Mouse (Mus musculus): Measurements from ENCODE around the gene Birc6. TPM values are rescaled to one million over a fixed set of nuclear protein-coding genes. Genes with fewer than 3 reads are reported as not detected.

The Birc6 gene
- total and polyA plus RNA-seq, 2 experiments from 2014 or later, result 96.6 to 137 TPM

DNA sequence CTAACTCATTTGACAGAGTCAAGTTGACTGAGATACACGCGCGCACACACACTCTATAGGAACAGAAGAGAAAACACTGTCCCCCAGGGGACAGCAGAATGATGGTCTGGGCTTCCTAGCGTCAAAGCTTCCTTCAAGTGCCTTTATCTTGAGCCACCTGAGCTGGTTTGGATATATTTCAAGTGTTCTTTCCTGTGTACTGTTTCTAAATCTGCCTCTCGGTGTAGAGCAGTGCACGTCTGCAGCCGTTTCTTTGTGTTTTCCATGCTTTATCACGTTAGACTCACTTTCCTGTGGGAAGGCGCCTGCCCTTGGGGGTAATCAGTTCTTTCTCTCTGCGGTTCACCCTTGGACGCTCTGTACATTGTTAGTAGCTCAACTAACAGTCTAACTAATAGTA lies 207.3 kb downstream of the Birc6 start:
- H3K27me3 ChIP-seq (ENCODE audit: insufficient read depth, low read length), result no peaks in the 10 kb centered on the region
- no peak overlapping the region for H3K9ac ChIP-seq (replicated peaks; ENCODE audit: low read length)
- WGBS, result 90% methylated on average over 11 of the region's 11 CpGs
- ATAC-seq (no peak), DNase-seq (ENCODE audit: low spot score) (no peak)
- H3K36me3 ChIP-seq (ENCODE audit: insufficient read depth, low read length), result no peaks in the 10 kb centered on the region
- no peak overlapping the region for H3K4me3 ChIP-seq (ENCODE audit: low read length)
- no peak for TF ChIP-seq CTCF (IDR thresholded peaks at IDR 0.05; ENCODE audit: low read depth)
- H3K4me1 ChIP-seq (ENCODE audit: insufficient read depth, low read length), result no peaks in the 10 kb centered on the region
- H3K27ac ChIP-seq, result no peak overlapping the region
- H3K9me3 ChIP-seq (ENCODE audit: low read length), result no peaks in the 10 kb centered on the region
- no peak overlapping the region for H3K4me2 ChIP-seq (ENCODE audit: low read depth, low read length)

DNA sequence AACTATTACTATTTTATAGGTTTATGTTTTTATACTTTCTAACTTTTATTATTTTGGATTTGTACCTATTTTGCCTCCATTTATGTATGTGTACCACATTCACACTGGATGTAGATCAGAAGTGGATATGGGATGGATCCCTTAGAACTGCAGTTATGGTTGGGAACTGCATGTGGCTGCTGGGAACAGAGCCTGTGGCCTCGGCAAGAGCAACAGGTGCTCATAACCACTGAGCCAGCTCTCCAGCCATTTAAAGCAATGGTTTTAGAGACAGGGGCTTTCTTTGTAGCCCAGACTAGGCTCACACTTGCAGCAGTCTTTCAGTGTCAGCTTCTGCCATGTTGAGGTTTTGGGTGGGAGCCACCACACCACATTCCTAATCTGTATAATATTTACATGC lies 221.6 kb downstream of the Birc6 start:
- no peak for TF ChIP-seq CTCF (IDR thresholded peaks at IDR 0.05; ENCODE audit: low read depth)

DNA sequence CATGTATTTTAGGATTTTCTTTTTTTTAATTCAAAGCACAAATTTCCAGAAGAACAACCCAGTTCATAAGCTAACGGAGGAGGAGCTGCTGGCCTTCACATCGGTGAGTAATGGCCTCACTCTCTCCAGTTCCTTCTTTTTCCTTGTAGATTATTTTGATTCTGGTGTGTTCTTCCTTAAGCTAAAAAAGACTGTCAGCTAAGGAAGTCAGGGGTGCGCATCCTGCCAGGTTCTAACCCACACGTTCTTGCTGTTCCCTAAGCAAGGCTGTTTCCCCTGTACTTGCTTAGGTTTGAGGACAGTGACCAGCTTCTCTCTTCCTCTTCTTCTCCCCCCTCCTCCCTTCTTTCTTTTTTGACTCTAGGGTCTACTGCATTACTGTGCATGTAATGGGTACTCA lies 222.9 kb downstream of the Birc6 start:
- Histone ChIP-seq H3K4me2 (ENCODE audit: low read depth, low read length) (no peak overlapping the region), H3K36me3 (ENCODE audit: insufficient read depth, low read length) (no peaks in the 10 kb centered on the region; the same call in 1 of the 2 replicates), H3K4me3 (ENCODE audit: low read length) (no peak overlapping the region), H3K9me3 (ENCODE audit: low read length) (no peaks in the 10 kb centered on the region), H3K9ac (replicated peaks; ENCODE audit: low read length) (no peak overlapping the region), H3K27ac (no peak overlapping the region), H3K27me3 (ENCODE audit: insufficient read depth, low read length) (no peaks in the 10 kb centered on the region), H3K4me1 (ENCODE audit: insufficient read depth, low read length) (no peaks in the 10 kb centered on the region)
- ATAC-seq, result no peak
- no peak for TF ChIP-seq CTCF (IDR thresholded peaks at IDR 0.05; ENCODE audit: low read depth)
- 86% methylated on average over 4 of the region's 4 CpGs for WGBS
- no peak for DNase-seq (ENCODE audit: low spot score)

More for the DNA sequence above, 221.6 kb downstream of the Birc6 start:
- WGBS, result 77% methylated on average over 1 of the region's 1 CpGs
- Histone ChIP-seq H3K4me1 (ENCODE audit: insufficient read depth, low read length) (no peaks in the 10 kb centered on the region), H3K4me2 (ENCODE audit: low read depth, low read length) (no peak overlapping the region), H3K9ac (replicated peaks; ENCODE audit: low read length) (no peak overlapping the region), H3K27ac (no peak overlapping the region), H3K36me3 (ENCODE audit: insufficient read depth, low read length) (no peaks in the 10 kb centered on the region; the same call in 1 of the 2 replicates), H3K4me3 (ENCODE audit: low read length) (no peak overlapping the region), H3K9me3 (ENCODE audit: low read length) (no peaks in the 10 kb centered on the region), H3K27me3 (ENCODE audit: insufficient read depth, low read length) (no peaks in the 10 kb centered on the region)
- no peak for DNase-seq (ENCODE audit: low spot score)
- no peak for ATAC-seq

Other genes starting within 250 kb of the Birc6 start
- gene Memo1, start 232.8 kb upstream of the Birc6 start, total RNA-seq (2014; rRNA removed), result 51.9 and 60.2 TPM in 2 replicates
- 46.3 and 46.4 TPM in 2 replicates for gene Memo1, start 232.8 kb upstream of the Birc6 start, polyA plus RNA-seq (2015; fragmentation: Nextera tagmentation; extraction: Ambion mirVana)
- gene Dpy30, start 204.4 kb upstream of the Birc6 start, total RNA-seq (2014; rRNA removed), result 42.5 and 49.9 TPM in 2 replicates
- gene Dpy30, start 204.4 kb upstream of the Birc6 start, polyA plus RNA-seq (2015; fragmentation: Nextera tagmentation; extraction: Ambion mirVana), result 253 and 256 TPM in 2 replicates
- 92.2 and 96.7 TPM in 2 replicates for gene Spast, start 189.3 kb upstream of the Birc6 start, total RNA-seq (2014; rRNA removed)
- gene Spast, start 189.3 kb upstream of the Birc6 start, polyA plus RNA-seq (2015; fragmentation: Nextera tagmentation; extraction: Ambion mirVana), result 24.4 and 25.3 TPM in 2 replicates
- gene Slc30a6, start 132.7 kb upstream of the Birc6 start, total RNA-seq (2014; rRNA removed), result 22.1 and 23.5 TPM in 2 replicates
- gene Slc30a6, start 132.7 kb upstream of the Birc6 start, polyA plus RNA-seq (2015; fragmentation: Nextera tagmentation; extraction: Ambion mirVana), result 25.6 and 26.9 TPM in 2 replicates
- gene Nlrc4, start 69.2 kb upstream of the Birc6 start, total RNA-seq (2014; rRNA removed), result 0.37 TPM in 1 of 2 replicates, not detected in the other
- 0.24 and 0.38 TPM in 2 replicates for gene Nlrc4, start 69.2 kb upstream of the Birc6 start, polyA plus RNA-seq (2015; fragmentation: Nextera tagmentation; extraction: Ambion mirVana)
- 32.1 and 43.3 TPM in 2 replicates for gene Yipf4, start 38.8 kb upstream of the Birc6 start, total RNA-seq (2014; rRNA removed)
- gene Yipf4, start 38.8 kb upstream of the Birc6 start, polyA plus RNA-seq (2015; fragmentation: Nextera tagmentation; extraction: Ambion mirVana), result 53.5 and 55.2 TPM in 2 replicates
- 12.9 and 15.3 TPM in 2 replicates for gene Ttc27, start 189.4 kb downstream of the Birc6 start, total RNA-seq (2014; rRNA removed)
- 12.2 and 17.5 TPM in 2 replicates for gene Ttc27, start 189.4 kb downstream of the Birc6 start, polyA plus RNA-seq (2015; fragmentation: Nextera tagmentation; extraction: Ambion mirVana)